ENCODE assay signal across 14 mouse cellular contexts in the genomic region with DNA sequence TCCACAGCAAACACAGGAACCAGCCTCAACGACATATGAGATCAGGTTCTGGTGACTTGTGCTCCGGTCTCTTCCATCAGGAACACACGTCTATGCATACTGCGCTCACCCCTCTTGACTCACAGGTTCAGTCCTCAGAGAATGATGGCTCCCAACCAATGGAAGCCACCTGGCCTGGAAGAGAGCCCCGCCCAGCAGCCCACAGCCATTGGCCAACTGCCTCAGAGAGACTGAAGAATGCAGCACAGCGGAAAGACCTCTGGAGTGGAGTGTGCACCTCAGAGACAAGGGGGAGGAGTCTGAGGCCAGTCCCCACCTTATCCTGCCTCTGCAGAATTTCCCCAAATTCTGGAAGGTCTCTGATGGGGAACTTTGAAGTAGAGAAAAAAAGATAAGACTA. TPM values are rescaled to one million over a fixed set of nuclear protein-coding genes. Genes with fewer than 3 reads are reported as not detected.
"Had no signal": no experiment of that assay in that cellular context is flagged by ENCODE, and none has a peak within 500 bp of the region (broad histone marks: within the 10 kb centered on the region; RNA-seq: fewer than 3 reads in every experiment).

No protein-coding gene starts in this region.

- H3K9ac ChIP-seq: limb, embryonic 15.5 days; midbrain, embryonic 12.5 days; neural tube, embryonic 15.5 days had no signal

- H3K4me3 ChIP-seq: limb, embryonic 15.5 days; midbrain, embryonic 12.5 days; myocyte; neural tube, embryonic 15.5 days had no signal

- ATAC-seq: intestine, postnatal 0 days had no signal

- H3K27me3 ChIP-seq: limb, embryonic 15.5 days; midbrain, embryonic 12.5 days; neural tube, embryonic 15.5 days had no signal

- H3K27ac ChIP-seq: kidney, postnatal 0 days; limb, embryonic 15.5 days; midbrain, embryonic 12.5 days; neural tube, embryonic 15.5 days had no signal

- DNase-seq: kidney, adult 9 months; kidney, postnatal 36 days; layer of hippocampus, adult 9-11 months; layer of hippocampus, postnatal 36 days; right cerebral cortex, adult 18-20 months; right cerebral cortex, postnatal 25 days; thymus, postnatal 36 days had no signal

- H3K36me3 ChIP-seq: limb, embryonic 15.5 days; midbrain, embryonic 12.5 days; neural tube, embryonic 15.5 days had no signal

- H3K4me2 ChIP-seq: limb, embryonic 15.5 days; neural tube, embryonic 15.5 days had no signal

- H3K9me3 ChIP-seq: limb, embryonic 15.5 days; midbrain, embryonic 12.5 days; neural tube, embryonic 15.5 days had no signal

RNA-seq across cellular contexts. Expression of gene Tekt5, which starts 36.0 kb away (rescaled TPM):
- polyA plus RNA-seq: limb, embryonic 11.5 days had no signal
